Mouse (Mus musculus) midbrain, embryonic 10.5 days (tissue): ENCODE results near the gene Gm15114. TPM values are rescaled to one million over a fixed set of nuclear protein-coding genes. Genes with fewer than 3 reads are reported as not detected.
"Not testable (repeated sequence)": the region's sequence is repeated elsewhere in the genome, so short reads cannot be mapped to it uniquely, and the experiment has no call there.

Experiments used
- DNase-seq: peaks from one replicate; pipeline ENCODE4 v3.0.0-alpha.2; 2017; ENCODE audit warnings: low spot score
- H3K27ac ChIP-seq: fragments of 300-500 bp; sonication (generic); replicated peaks from 2 replicates; pipeline ENCODE4 v1.5.1; 2016; ENCODE audit warnings: mild to moderate bottlenecking
- H3K27me3 ChIP-seq: fragments of 300-500 bp; sonication (generic); 2 replicates; pipeline ENCODE4 v1.6.1; 2016; ENCODE audit warnings: low read depth, mild to moderate bottlenecking; ENCODE audit not compliant: poor library complexity, severe bottlenecking
- H3K36me3 ChIP-seq: fragments of 300-500 bp; sonication (generic); 2 replicates; pipeline ENCODE4 v1.6.1; 2016; ENCODE audit warnings: mild to moderate bottlenecking, moderate library complexity
- H3K4me1 ChIP-seq: fragments of 300-500 bp; sonication (generic); 2 replicates; pipeline ENCODE4 v1.6.1; 2016
- H3K4me3 ChIP-seq: fragments of 300-500 bp; sonication (generic); 2 replicates; pipeline ENCODE4 v1.5.1; 2016; ENCODE audit warnings: mild to moderate bottlenecking, moderate library complexity
- H3K9me3 ChIP-seq: fragments of 300-500 bp; sonication (generic); replicated peaks from 2 replicates; pipeline ENCODE4 v1.6.1; 2016; ENCODE audit warnings: mild to moderate bottlenecking
- WGBS: fragments of 180-500 bp; shearing (Covaris S2); methylation state at CpG from one replicate; pipeline ENCODE4 v1.1.7; 2016; 5-methylcytosine and 5-hydroxymethylcytosine counted together
- polyA plus RNA-seq: library from polyadenylated mRNA; unstranded; fragments of >200 nt; fragmentation: Nextera tagmentation; extraction: Ambion mirVana; gene quantifications from 2 replicates; pipeline ENCODE4 v1.2.1, GENCODE M21; 2016

Gene Gm15114
- polyA plus RNA-seq, result not detected in 2 replicates

GRCm38 (mm10) chrX:148488649-148489048 lies at the start of gene Gm15114:
Gm15114 (plus strand) TSS chrX:148488949.
- H3K36me3 ChIP-seq, result not testable (repeated sequence)

More at GRCm38 (mm10) chrX:148488649-148489048, at the start of gene Gm15114:
- not testable (repeated sequence) for H3K27ac ChIP-seq, H3K9me3 ChIP-seq, H3K27me3 ChIP-seq, DNase-seq, H3K4me1 ChIP-seq, H3K4me3 ChIP-seq
- WGBS, result no CpG with 5 or more reads among the region's 1 CpGs

Other genes starting within 250 kb of the Gm15114 start
- gene Gm8334, start 126.2 kb downstream of the Gm15114 start, polyA plus RNA-seq, result not detected in 2 replicates
- not detected in 2 replicates for gene Gm15127, start 174.6 kb downstream of the Gm15114 start, polyA plus RNA-seq